Mouse (Mus musculus): ENCODE measurements around the gene Gm20696. TPM values are rescaled to one million over a fixed set of nuclear protein-coding genes. Genes with fewer than 3 reads are reported as not detected.
A peak's percentile ranks its signal among the peaks of the same experiment; 100 is the strongest.

Gm20696 gene
- polyA plus RNA-seq, 3 experiments from 2014 or later = 0.88 to 21.2 (median 18.7) TPM

GRCm38 (mm10) chr6:99322132-99322904 lies 344.3 kb downstream of the Gm20696 start:
- ATAC-seq = peak; percentile 38

- ATAC-seq = no peak
Measured at GRCm38 (mm10) chr6:99320444-99320843, 346.2 kb downstream of the Gm20696 start.

GRCm38 (mm10) chr6:99319415-99320405 lies 346.9 kb downstream of the Gm20696 start:
- ATAC-seq = no peak

DNA sequence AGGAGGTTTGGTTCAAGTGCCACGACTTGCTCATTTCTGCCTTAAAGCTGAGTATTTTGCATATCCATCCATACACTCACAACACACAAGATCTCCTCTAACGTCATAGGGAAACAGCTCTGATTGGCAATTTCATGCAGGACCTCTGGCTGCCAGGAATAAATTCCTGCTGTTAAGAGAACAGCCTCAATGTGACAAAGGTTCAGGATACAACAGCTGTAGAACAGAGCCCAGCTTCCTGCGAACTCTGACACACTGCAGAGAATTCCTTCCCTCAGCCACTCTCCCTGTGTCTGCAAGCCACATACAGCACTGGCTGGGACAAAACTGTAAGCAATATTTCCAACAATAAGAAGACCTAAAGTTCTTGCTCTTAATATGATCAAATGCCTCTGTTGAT lies 351.9 kb downstream of the Gm20696 start:
- ATAC-seq = no peak

DNA sequence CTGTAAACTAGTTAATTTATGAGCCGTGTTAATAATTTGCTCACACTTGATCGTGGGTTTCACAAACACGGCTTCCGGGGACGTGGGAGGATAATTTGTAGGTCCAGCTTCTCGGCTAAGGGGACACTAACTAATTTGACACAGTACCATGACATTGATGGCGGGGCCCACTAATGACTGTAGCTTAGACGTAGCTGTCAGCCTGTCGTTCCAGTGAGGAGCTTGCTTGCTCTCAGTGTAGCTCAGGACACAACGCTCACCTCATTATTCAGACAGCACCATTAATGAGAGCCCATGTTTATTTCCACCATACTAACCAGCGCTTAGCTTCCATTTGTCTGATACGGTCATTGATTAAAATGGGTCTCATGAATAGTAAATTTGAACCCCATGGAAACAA lies 356.1 kb downstream of the Gm20696 start:
- no peak for ATAC-seq

DNA sequence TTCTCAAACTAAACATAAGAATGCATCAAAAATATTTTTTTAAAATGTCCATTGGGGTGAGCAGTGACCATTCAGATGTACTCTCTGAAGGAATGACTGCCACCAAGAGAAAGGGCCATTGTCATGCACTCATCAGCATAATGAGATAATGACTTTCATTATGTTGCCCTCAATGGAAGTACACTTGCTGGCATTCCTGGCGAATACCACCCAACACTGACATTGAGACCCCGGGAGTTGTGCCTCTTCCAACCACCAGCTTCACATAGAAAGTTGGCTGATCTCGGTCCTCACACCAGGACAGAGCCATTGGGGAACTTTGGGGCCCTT lies 356.5 kb downstream of the Gm20696 start:
- no peak for ATAC-seq

DNA sequence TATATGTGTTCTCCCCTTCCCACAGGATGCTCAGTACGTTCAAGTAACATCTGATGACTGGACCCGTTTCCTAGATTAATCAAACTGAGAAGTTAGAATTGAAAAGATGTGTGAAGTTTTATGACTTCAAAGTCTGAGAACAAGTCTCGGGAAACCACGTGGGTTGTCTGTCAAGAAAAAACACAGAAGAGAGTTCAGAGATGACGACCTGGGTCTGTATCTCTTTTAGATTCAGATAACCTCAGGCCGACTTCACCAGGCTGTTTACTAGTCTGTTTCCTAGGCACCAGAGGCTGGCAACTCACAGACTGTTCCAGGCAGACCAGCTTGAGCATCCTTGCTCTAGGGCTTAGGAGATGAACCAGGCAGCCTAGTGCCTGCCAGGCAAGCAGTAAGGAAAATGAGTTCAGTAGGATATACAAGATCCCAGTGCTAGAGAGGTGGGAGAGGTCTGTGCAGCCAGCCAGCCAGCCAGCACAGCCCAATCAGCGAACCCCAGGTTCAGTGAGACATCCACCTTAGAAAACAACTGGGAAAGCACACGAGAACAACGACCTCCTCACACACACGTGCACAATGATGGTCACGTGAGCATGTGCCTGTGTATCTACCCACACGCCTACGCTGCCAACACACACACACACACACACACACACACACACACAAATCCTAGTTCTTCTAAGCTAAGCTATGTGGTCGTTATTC lies 357.0 kb downstream of the Gm20696 start:
- peak; percentile 82 for ATAC-seq

DNA sequence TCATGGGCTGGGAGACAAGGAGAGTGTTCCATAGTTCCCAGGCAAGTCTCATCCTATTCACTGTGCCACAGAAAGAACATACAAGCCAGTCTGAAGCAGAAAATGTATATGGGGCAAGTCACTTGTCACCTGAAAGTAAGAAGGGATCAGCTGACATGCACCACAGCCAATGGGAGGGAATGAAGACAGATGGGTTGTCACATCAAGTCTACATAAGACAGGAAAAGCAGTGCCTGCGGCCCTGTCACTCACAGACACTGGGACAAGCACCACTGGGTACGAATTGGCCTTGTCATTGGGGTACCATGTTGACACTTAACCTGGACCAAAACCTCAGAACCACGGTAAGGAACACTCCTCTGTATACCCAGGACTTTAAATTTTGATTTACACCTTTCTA lies 360.8 kb downstream of the Gm20696 start:
- no peak for ATAC-seq

GRCm38 (mm10) chr6:99305236-99305635 lies 361.4 kb downstream of the Gm20696 start:
- ATAC-seq = no peak

GRCm38 (mm10) chr6:99302662-99303435 lies 363.7 kb downstream of the Gm20696 start:
- peak; percentile 60 for ATAC-seq

DNA sequence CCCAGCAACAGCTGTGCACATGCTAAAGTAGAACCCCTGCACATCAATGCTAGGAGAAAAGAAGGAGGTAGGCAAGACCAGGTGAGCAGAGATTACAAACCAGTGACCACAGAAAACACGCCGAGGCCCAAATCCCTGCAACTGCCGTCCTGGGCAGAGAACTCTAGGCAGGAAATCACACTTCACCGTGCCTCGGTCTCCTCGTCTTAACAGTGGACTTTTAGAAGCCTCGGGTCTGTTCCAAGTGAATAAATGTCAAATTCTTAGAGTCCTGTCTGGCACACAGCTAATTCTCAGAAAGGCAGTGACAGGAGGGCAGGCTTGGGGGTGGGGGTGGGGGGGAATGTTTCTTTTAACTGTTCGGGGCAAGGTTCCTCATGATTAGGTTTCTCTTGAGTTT lies 364.7 kb downstream of the Gm20696 start:
- no peak for ATAC-seq

DNA sequence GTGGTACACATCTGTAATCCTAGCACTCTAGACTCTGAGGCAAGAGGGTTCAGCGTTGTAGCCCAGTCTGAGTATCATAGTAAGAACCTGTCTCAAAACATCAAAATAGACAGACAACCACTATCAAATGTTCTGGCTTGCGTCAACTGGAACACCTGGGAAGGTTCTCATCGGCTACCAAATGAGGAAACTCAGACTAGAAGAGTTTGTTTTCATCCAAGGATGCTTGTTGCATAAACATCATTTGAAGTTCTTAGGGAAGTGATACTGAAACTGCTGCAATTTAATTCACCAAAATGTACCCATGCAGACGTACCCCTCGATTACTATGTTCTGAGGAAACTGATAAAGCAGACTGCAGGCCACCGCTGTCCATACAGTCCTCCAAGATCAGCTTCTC lies 366.4 kb downstream of the Gm20696 start:
- no peak for ATAC-seq

GRCm38 (mm10) chr6:99299196-99299595 lies 367.4 kb downstream of the Gm20696 start:
- no peak for ATAC-seq

GRCm38 (mm10) chr6:99297535-99297934 lies 369.1 kb downstream of the Gm20696 start:
- peak; percentile 40 for ATAC-seq

DNA sequence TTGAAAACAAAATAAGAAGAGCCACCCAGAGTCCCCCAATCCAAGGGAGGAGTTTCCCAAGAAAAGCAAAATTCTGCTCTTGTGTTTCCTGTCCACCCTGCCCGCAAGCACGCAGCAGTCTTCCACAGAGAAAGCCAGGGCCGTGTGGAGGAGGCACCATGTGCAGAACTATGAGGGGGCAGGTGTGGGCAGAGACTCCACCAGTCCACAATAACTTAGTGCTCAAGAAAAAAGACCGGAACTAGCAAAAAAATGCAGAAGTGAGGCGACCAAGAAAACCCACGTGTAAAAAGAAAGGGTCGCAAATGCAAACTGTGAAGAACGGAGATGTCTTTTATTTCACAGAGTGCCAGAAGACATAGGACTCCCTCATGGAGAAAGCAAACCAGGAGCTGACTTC lies 371.1 kb downstream of the Gm20696 start:
- ATAC-seq = no peak

DNA sequence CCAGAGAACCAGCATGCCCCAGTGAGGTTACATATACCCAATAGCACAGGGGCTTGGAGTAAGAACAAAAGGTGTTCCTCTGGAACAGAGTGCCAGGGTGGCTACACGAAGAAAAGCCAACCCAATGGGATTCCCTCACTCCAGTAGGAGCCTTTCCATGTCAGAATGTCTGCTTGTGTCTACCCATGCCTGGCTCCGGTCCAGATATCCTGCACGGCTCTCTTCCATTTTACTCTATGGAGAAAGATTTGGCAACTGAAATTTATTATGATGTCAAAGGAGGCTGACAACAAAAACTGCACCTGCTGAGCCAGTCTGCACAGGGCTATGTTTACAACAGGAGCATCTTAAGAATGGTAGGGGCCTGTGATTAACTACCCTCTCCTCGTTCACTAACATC lies 377.4 kb downstream of the Gm20696 start:
- ATAC-seq = no peak

GRCm38 (mm10) chr6:99285026-99285425 lies 381.6 kb downstream of the Gm20696 start:
- ATAC-seq = peak; percentile 36

- no peak for ATAC-seq
Measured at GRCm38 (mm10) chr6:99284019-99284418, 382.6 kb downstream of the Gm20696 start.

DNA sequence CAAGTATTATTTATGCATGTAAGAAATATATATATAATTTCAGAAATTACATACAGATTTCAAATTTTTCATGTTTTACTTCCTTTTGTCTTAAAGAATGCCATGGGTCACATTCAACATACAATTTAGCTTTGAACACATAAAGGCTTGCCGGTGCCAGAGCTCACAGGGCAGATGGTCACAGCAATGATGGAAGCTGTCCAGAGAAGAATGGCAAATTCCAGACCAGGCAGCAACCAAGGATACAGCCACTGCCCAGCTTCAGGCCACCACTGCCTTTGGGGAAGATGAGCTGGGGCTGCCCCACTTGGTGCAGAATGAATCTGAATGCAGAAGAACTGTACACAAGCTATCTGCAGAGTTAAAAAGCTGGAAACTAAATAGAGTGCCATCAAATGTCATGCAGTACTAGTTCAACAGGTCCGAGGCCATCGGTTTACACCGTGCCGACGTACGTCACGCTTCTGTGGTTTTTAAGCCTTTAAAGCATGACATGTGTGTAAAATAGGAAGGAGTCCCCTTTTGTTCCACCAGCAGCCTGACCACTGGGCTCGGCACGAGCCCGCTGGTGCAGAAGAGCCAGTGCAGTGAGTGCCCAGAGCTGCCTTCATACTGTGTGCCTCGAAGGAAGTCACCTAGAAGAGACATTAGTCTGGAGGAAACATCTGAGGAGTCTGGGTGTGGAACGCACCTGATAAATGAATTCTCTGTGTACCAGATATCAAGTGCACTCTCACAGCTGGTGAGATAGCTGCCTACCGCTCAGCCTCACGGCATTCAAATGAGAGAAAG lies 383.5 kb downstream of the Gm20696 start:
- peak; percentile 48 for ATAC-seq

GRCm38 (mm10) chr6:99281433-99281832 lies 385.2 kb downstream of the Gm20696 start:
- ATAC-seq = peak; percentile 30

GRCm38 (mm10) chr6:99280619-99281018 lies 386.0 kb downstream of the Gm20696 start:
- no peak for ATAC-seq
